Mouse (Mus musculus) spleen, postnatal 36 days (tissue): ENCODE data around the gene Slc25a47.

Experiments
- DNase-seq, 2 experiments: peaks; one replicate each; pipeline ENCODE4 v3.0.0; 2022; ENCODE audit warnings: low spot score in 2 of 2, mixed read lengths in 1 of 2

The Slc25a47 gene

GRCm38 (mm10) chr12:108835840-108836409 is at the start of gene Slc25a47, which contains the start of gene Slc25a29:
Gene Slc25a47 (plus strand): TSS chr12:108836046.
Gene Slc25a29 (minus strand): TSS chr12:108835883.
- peak; percentile 95 for DNase-seq

- no peak for DNase-seq
These were observed 48.5 kb upstream of the Slc25a47 start for GRCm38 (mm10) chr12:108787329-108787728.

GRCm38 (mm10) chr12:108792152-108792545 is 43.7 kb upstream of the Slc25a47 start:
- DNase-seq: peak; percentile 73 to 82

GRCm38 (mm10) chr12:108792546-108793452 is 43.0 kb upstream of the Slc25a47 start, which contains the start of gene Yy1:
Gene Yy1 (plus strand): TSS chr12:108792973.
- peak; percentile 99 for DNase-seq

GRCm38 (mm10) chr12:108793453-108793941 is 42.3 kb upstream of the Slc25a47 start:
- DNase-seq: peak; percentile 19 to 22

GRCm38 (mm10) chr12:108794078-108794711 is 41.7 kb upstream of the Slc25a47 start:
- DNase-seq: peak; percentile 82 to 83

GRCm38 (mm10) chr12:108794979-108795537 is 40.8 kb upstream of the Slc25a47 start:
- DNase-seq: no peak

GRCm38 (mm10) chr12:108801613-108802012 is 34.2 kb upstream of the Slc25a47 start:
- DNase-seq: no peak

- DNase-seq: no peak
These were observed 31.5 kb upstream of the Slc25a47 start for GRCm38 (mm10) chr12:108804388-108804787.

GRCm38 (mm10) chr12:108808465-108808864 is 27.4 kb upstream of the Slc25a47 start:
- no peak for DNase-seq

GRCm38 (mm10) chr12:108809771-108810170 is 26.1 kb upstream of the Slc25a47 start:
- no peak for DNase-seq

- DNase-seq: no peak
These were observed 25.5 kb upstream of the Slc25a47 start for GRCm38 (mm10) chr12:108810309-108810708.

- peak; percentile 26 to 37 for DNase-seq
These were observed 24.7 kb upstream of the Slc25a47 start for GRCm38 (mm10) chr12:108811133-108811532.

GRCm38 (mm10) chr12:108812463-108812862 is 23.4 kb upstream of the Slc25a47 start:
- no peak for DNase-seq

GRCm38 (mm10) chr12:108814470-108814869 is 21.4 kb upstream of the Slc25a47 start:
- no peak for DNase-seq

GRCm38 (mm10) chr12:108816569-108816968 is 19.3 kb upstream of the Slc25a47 start:
- DNase-seq: no peak

GRCm38 (mm10) chr12:108820461-108820860 is 15.4 kb upstream of the Slc25a47 start:
- DNase-seq: no peak

GRCm38 (mm10) chr12:108823036-108823435 is 12.8 kb upstream of the Slc25a47 start:
- no peak for DNase-seq

GRCm38 (mm10) chr12:108824225-108824874 is 11.5 kb upstream of the Slc25a47 start:
- DNase-seq: no peak

GRCm38 (mm10) chr12:108825561-108826224 is 10.2 kb upstream of the Slc25a47 start:
- no peak for DNase-seq
